Comparison of ENCODE assay signal across 16 mouse cellular contexts in the genomic region with DNA sequence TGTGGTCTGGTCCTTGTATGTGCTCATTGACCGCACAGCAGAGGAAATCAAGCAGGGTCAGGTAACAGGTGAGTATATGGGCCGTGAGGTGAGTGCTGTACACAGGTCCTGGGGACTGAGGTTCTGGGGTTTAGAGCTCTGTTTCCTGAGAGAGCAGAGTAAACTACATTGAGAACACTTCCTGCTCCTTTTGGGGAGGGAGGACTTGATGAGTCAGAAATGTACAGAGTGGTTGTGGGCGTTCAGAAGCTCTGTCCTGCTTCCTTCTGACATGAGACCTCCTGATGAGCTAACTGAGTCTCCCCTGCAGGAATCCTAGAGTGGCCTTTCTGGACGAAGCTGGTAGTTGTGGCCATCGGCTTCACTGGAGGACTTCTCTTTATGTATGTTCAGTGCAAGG. TPM values are rescaled to one million over a fixed set of nuclear protein-coding genes. Genes with fewer than 3 reads are reported as not detected.
DNase-seq lines count a peak whose midpoint lies in the region; ATAC-seq lines count a peak whose summit lies in the region.
"Had no signal": no experiment of that assay in that cellular context is flagged by ENCODE, and none has a peak within 500 bp of the region (broad histone marks: within the 10 kb centered on the region; RNA-seq: fewer than 3 reads in every experiment).

No protein-coding gene starts in this region.

- H3K27me3 ChIP-seq in forebrain, embryonic 12.5 days = no peaks in the 10 kb centered on the region
- no peaks in the 10 kb centered on the region for H3K27me3 ChIP-seq in forebrain, embryonic 14.5 days (replicated peaks; ENCODE audit: control insufficient read depth, insufficient read depth, low read length)
- H3K27me3 ChIP-seq in hindbrain, embryonic 11.5 days (ENCODE audit: control insufficient read depth, insufficient read depth, low read length) = no peaks in the 10 kb centered on the region
- no peaks in the 10 kb centered on the region for H3K27me3 ChIP-seq in midbrain, embryonic 13.5 days
- H3K27me3 ChIP-seq: forebrain, embryonic 15.5 days had no signal

- H3K4me2 ChIP-seq in forebrain, embryonic 12.5 days = no peak overlapping the region
- H3K4me2 ChIP-seq in forebrain, embryonic 14.5 days (ENCODE audit: low read length) = no peak overlapping the region
- H3K4me2 ChIP-seq in hindbrain, embryonic 11.5 days (replicated peaks; ENCODE audit: low read depth, low read length) = no peak overlapping the region
- H3K4me2 ChIP-seq in midbrain, embryonic 13.5 days (replicated peaks) = no peak overlapping the region
- H3K4me2 ChIP-seq: forebrain, embryonic 15.5 days had no signal

- H3K36me3 ChIP-seq in forebrain, embryonic 12.5 days (replicated peaks) = peaks cover 33% of the 10 kb centered on the region
- peaks cover 13% of the 10 kb centered on the region; the same call in 1 of the 2 replicates for H3K36me3 ChIP-seq in forebrain, embryonic 14.5 days (ENCODE audit: control insufficient read depth, insufficient read depth, low read length)
- no peaks in the 10 kb centered on the region for H3K36me3 ChIP-seq in hindbrain, embryonic 11.5 days (ENCODE audit: control insufficient read depth, insufficient read depth, low read length)
- peaks cover 50% of the 10 kb centered on the region for H3K36me3 ChIP-seq in midbrain, embryonic 13.5 days

- H3K9me3 ChIP-seq in forebrain, embryonic 12.5 days = no peaks in the 10 kb centered on the region
- H3K9me3 ChIP-seq in forebrain, embryonic 14.5 days (replicated peaks; ENCODE audit: control insufficient read depth, low read length) = no peaks in the 10 kb centered on the region
- H3K9me3 ChIP-seq in hindbrain, embryonic 11.5 days (ENCODE audit: control insufficient read depth, low read length) = no peaks in the 10 kb centered on the region
- H3K9me3 ChIP-seq in midbrain, embryonic 13.5 days = no peaks in the 10 kb centered on the region
- H3K9me3 ChIP-seq: forebrain, embryonic 15.5 days; G1E had no signal

- DNase-seq in forebrain, embryonic 14.5 days (ENCODE audit: low spot score) = no peak
- peak; percentile 56 for DNase-seq in 3T3-L1 (ENCODE audit: low read depth, low spot score)
- no peak for DNase-seq in hindbrain, embryonic 11.5 days (ENCODE audit: low spot score)
- DNase-seq in spleen, adult 12 weeks (ENCODE audit: low spot score) = no peak
- no peak for DNase-seq in kidney, adult 9 months
- DNase-seq: adrenal gland, adult 2 months; cerebellum, adult 8-10 months; gastrocnemius, postnatal 10 days; heart, adult 2 months; lung, adult 2 months; lung, postnatal 4 days had no signal

- no peak overlapping the region for H3K9ac ChIP-seq in forebrain, embryonic 12.5 days
- H3K9ac ChIP-seq in forebrain, embryonic 14.5 days (ENCODE audit: low read length) = no peak overlapping the region
- no peak overlapping the region for H3K9ac ChIP-seq in hindbrain, embryonic 11.5 days (ENCODE audit: low read depth, low read length)
- no peak overlapping the region for H3K9ac ChIP-seq in midbrain, embryonic 13.5 days (replicated peaks)
- H3K9ac ChIP-seq: forebrain, embryonic 15.5 days had no signal

- WGBS in forebrain, embryonic 12.5 days = 86% methylated on average over 5 of the region's 5 CpGs
- 91% methylated on average over 5 of the region's 5 CpGs for whole genome bisulfite sequencing in forebrain, embryonic 14.5 days
- 75% methylated on average over 5 of the region's 5 CpGs for whole genome bisulfite sequencing in hindbrain, embryonic 11.5 days
- WGBS in midbrain, embryonic 13.5 days = 72% methylated on average over 5 of the region's 5 CpGs

- H3K27ac ChIP-seq in forebrain, embryonic 12.5 days = peak overlapping the region; percentile 8; the same call in 1 of the 2 replicates
- H3K27ac ChIP-seq in forebrain, embryonic 14.5 days (ENCODE audit: low read depth, low read length) = no peak overlapping the region
- H3K27ac ChIP-seq in hindbrain, embryonic 11.5 days (ENCODE audit: low read depth, low read length) = peak overlapping the region; percentile 82
- H3K27ac ChIP-seq in midbrain, embryonic 13.5 days = peak overlapping the region; percentile 66
- H3K27ac ChIP-seq: forebrain, embryonic 15.5 days; heart, adult 2 months had no signal

- peaks cover 20% of the 10 kb centered on the region for H3K4me1 ChIP-seq in forebrain, embryonic 12.5 days
- H3K4me1 ChIP-seq in forebrain, embryonic 14.5 days (ENCODE audit: control insufficient read depth, insufficient read depth, low read length) = no peaks in the 10 kb centered on the region
- H3K4me1 ChIP-seq in hindbrain, embryonic 11.5 days (replicated peaks; ENCODE audit: control insufficient read depth, insufficient read depth, low read length) = peaks cover 3% of the 10 kb centered on the region; the same call in 1 of the 2 replicates
- H3K4me1 ChIP-seq in midbrain, embryonic 13.5 days (replicated peaks) = peaks cover 25% of the 10 kb centered on the region
- H3K4me1 ChIP-seq: forebrain, embryonic 15.5 days had no signal

- ATAC-seq in forebrain, embryonic 12.5 days (ENCODE audit: low FRiP score) = no peak
- no peak for ATAC-seq in forebrain, embryonic 14.5 days
- no peak for ATAC-seq in hindbrain, embryonic 11.5 days (ENCODE audit: low FRiP score)
- ATAC-seq in midbrain, embryonic 13.5 days = peak; percentile 40
- ATAC-seq in megakaryocyte progenitor cell, adult 5-6 weeks (replicated peaks; ENCODE audit: poor library complexity) = no peak
- ATAC-seq: forebrain, embryonic 15.5 days had no signal

- no peak overlapping the region for H3K4me3 ChIP-seq in forebrain, embryonic 12.5 days (replicated peaks)
- no peak overlapping the region for H3K4me3 ChIP-seq in forebrain, embryonic 14.5 days (ENCODE audit: low read depth, low read length)
- no peak overlapping the region for H3K4me3 ChIP-seq in hindbrain, embryonic 11.5 days (ENCODE audit: low read depth, low read length)
- H3K4me3 ChIP-seq in midbrain, embryonic 13.5 days (replicated peaks) = no peak overlapping the region
- H3K4me3 ChIP-seq: forebrain, embryonic 15.5 days; heart, adult 2 months had no signal

RNA-seq across cellular contexts. Expression of gene Alox5, which starts 55.3 kb away (rescaled TPM):
- 0.29 and 0.53 TPM in 2 replicates for polyA plus RNA-seq in forebrain, embryonic 12.5 days (2016; fragmentation: Nextera tagmentation; extraction: Ambion mirVana)
- polyA plus RNA-seq in forebrain, embryonic 14.5 days (2014; fragmentation: Nextera tagmentation; extraction: Ambion mirVana) = 0.50 and 0.74 TPM in 2 replicates
- polyA plus RNA-seq in hindbrain, embryonic 11.5 days (2014; fragmentation: Nextera tagmentation; extraction: Ambion mirVana) = 0.82 and 0.86 TPM in 2 replicates
- 0.58 and 0.59 TPM in 2 replicates for polyA plus RNA-seq in midbrain, embryonic 13.5 days (2015; fragmentation: Nextera tagmentation; extraction: Ambion mirVana)
- 8.1 and 9.5 TPM in 2 replicates for total RNA-seq in megakaryocyte progenitor cell, adult 5-6 weeks (2015)
- total RNA-seq in megakaryocyte progenitor cell, adult 5-6 weeks (2017) = 5.9 and 12.3 TPM in 2 replicates
